Comparison of ENCODE assay signal across 8 mouse cellular contexts in the genomic region with DNA sequence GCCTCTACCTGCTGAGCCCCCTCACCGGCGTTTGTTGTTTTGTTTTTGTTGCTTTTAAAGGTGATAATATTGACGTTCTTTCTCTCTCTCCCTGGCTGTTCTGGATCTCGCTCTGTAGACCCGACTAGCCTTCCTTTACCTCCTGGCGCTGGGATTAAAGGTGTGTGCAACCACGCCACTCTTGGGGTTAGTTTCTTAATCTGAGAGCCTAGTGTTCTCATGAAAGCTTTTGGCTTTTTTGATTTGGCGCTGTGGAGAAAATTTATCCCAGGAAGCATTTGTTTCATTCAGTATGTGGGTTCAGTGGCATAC. TPM values are rescaled to one million over a fixed set of nuclear protein-coding genes. Genes with fewer than 3 reads are reported as not detected.
A peak's percentile ranks its signal among the peaks of the same experiment; 100 is the strongest.
DNase-seq lines count a peak whose midpoint lies in the region; ATAC-seq and TF ChIP-seq lines count a peak whose summit lies in the region.

No protein-coding gene starts in this region.

- peak overlapping the region; percentile 74 for H3K9ac ChIP-seq in lung, postnatal 0 days (replicated peaks; ENCODE audit: low read depth)
- H3K9ac ChIP-seq in intestine, postnatal 0 days (ENCODE audit: low read depth, low read length): peak overlapping the region; percentile 77

- under 1% methylated on average over 8 of the region's 8 CpGs for WGBS in lung, postnatal 0 days
- WGBS in embryonic facial prominence, embryonic 10.5 days: 0% methylated on average over 8 of the region's 8 CpGs
- WGBS in intestine, postnatal 0 days: 0% methylated on average over 8 of the region's 8 CpGs
- WGBS in small intestine, adult 2 months: 0% methylated on average over 8 of the region's 8 CpGs

- ATAC-seq in lung, postnatal 0 days: no peak
- ATAC-seq in intestine, postnatal 0 days: no peak
- ATAC-seq in inflammation-experienced regulatory T-cells, adult 6 months: no peak

- H3K4me1 ChIP-seq in lung, postnatal 0 days (ENCODE audit: insufficient read depth, low read depth, low read length): peaks cover 2% of the 10 kb centered on the region; the same call in 1 of the 2 replicates
- peaks cover 12% of the 10 kb centered on the region for H3K4me1 ChIP-seq in embryonic facial prominence, embryonic 10.5 days
- H3K4me1 ChIP-seq in intestine, postnatal 0 days (replicated peaks; ENCODE audit: control insufficient read depth, insufficient read depth, low read length): no peaks in the 10 kb centered on the region
- peaks cover 2% of the 10 kb centered on the region for H3K4me1 ChIP-seq in small intestine, adult 2 months (ENCODE audit: control insufficient read depth, insufficient read depth, insufficient read length, low read length)

- no peak for TF ChIP-seq EP300 in lung, postnatal 0 days (IDR thresholded peaks at IDR 0.05)

- DNase-seq in lung, postnatal 0 days (ENCODE audit: low spot score): no peak
- no peak for DNase-seq in lung, postnatal 10 days
- DNase-seq in embryonic facial prominence, embryonic 10.5 days (ENCODE audit: low spot score): no peak
- DNase-seq in cerebellum, adult 18-20 months: no peak
- DNase-seq in layer of hippocampus, postnatal 10 days (ENCODE audit: low spot score in 2 of 2): no peak

- H3K27ac ChIP-seq in lung, postnatal 0 days (ENCODE audit: low read length): peak overlapping the region; percentile 74
- H3K27ac ChIP-seq in embryonic facial prominence, embryonic 10.5 days (replicated peaks): peak overlapping the region; percentile 86
- H3K27ac ChIP-seq in intestine, postnatal 0 days (ENCODE audit: low read depth, low read length): 0 out of 2 replicates have a peak overlapping the region, but pooled peaks have one; percentile 61
- peak overlapping the region; percentile 32; the same call in 1 of the 2 replicates for H3K27ac ChIP-seq in small intestine, adult 2 months (ENCODE audit: insufficient read depth, low read depth, low read length)

- H3K36me3 ChIP-seq in lung, postnatal 0 days (ENCODE audit: insufficient read depth, low read length): no peaks in the 10 kb centered on the region
- H3K36me3 ChIP-seq in embryonic facial prominence, embryonic 10.5 days (replicated peaks): peaks cover 4% of the 10 kb centered on the region; the same call in 1 of the 2 replicates
- H3K36me3 ChIP-seq in intestine, postnatal 0 days (ENCODE audit: control insufficient read depth, insufficient read depth): no peaks in the 10 kb centered on the region
- H3K36me3 ChIP-seq in small intestine, adult 2 months (ENCODE audit: control insufficient read depth, insufficient read depth, low read length): no peaks in the 10 kb centered on the region

- peak overlapping the region; percentile 89 for H3K4me3 ChIP-seq in lung, postnatal 0 days (ENCODE audit: low read depth, low read length)
- H3K4me3 ChIP-seq in embryonic facial prominence, embryonic 10.5 days: peak overlapping the region; percentile 73
- H3K4me3 ChIP-seq in intestine, postnatal 0 days (ENCODE audit: low read depth, low read length): peak overlapping the region; percentile 79
- H3K4me3 ChIP-seq in small intestine, adult 2 months (ENCODE audit: low read depth, low read length): peak overlapping the region; percentile 67

- H3K9me3 ChIP-seq in lung, postnatal 0 days (ENCODE audit: low read length): no peaks in the 10 kb centered on the region
- no peaks in the 10 kb centered on the region for H3K9me3 ChIP-seq in embryonic facial prominence, embryonic 10.5 days
- no peaks in the 10 kb centered on the region for H3K9me3 ChIP-seq in intestine, postnatal 0 days (ENCODE audit: control insufficient read depth)

- TF ChIP-seq POLR2A in small intestine, adult 2 months (IDR thresholded peaks at IDR 0.05; ENCODE audit: low read depth, low read length): no peak

- no peak for TF ChIP-seq CTCF in lung, postnatal 0 days (IDR thresholded peaks at IDR 0.05)
- TF ChIP-seq CTCF in intestine, postnatal 0 days (IDR thresholded peaks at IDR 0.05; ENCODE audit: low read depth): no peak
- no peak for TF ChIP-seq CTCF in small intestine, adult 2 months (IDR thresholded peaks at IDR 0.05; ENCODE audit: extremely low read depth, insufficient read length, insufficient replicate concordance, low read depth, low read length)

- H3K4me2 ChIP-seq in lung, postnatal 0 days (replicated peaks; ENCODE audit: low read depth, low read length): peak overlapping the region; percentile 91
- H3K4me2 ChIP-seq in intestine, postnatal 0 days (replicated peaks; ENCODE audit: low read depth): peak overlapping the region; percentile 89

- H3K27me3 ChIP-seq in lung, postnatal 0 days (replicated peaks; ENCODE audit: insufficient read depth, low read length): no peaks in the 10 kb centered on the region
- no peaks in the 10 kb centered on the region for H3K27me3 ChIP-seq in embryonic facial prominence, embryonic 10.5 days (replicated peaks; ENCODE audit: low read depth, poor library complexity, severe bottlenecking)
- H3K27me3 ChIP-seq in intestine, postnatal 0 days (replicated peaks; ENCODE audit: control insufficient read depth, insufficient read depth, low read length): no peaks in the 10 kb centered on the region
- no peaks in the 10 kb centered on the region for H3K27me3 ChIP-seq in small intestine, adult 2 months (ENCODE audit: control insufficient read depth, insufficient read depth, low read length)

RNA-seq across cellular contexts. Expression of gene Katna1, which starts 0.7 kb away (rescaled TPM):
- 30.6 and 33.6 TPM in 2 replicates for polyA plus RNA-seq in lung, postnatal 0 days (2015; fragmentation: Nextera tagmentation; extraction: Ambion mirVana)
- polyA plus RNA-seq in embryonic facial prominence, embryonic 10.5 days (2016; fragmentation: Nextera tagmentation; extraction: Ambion mirVana): 69.3 and 72.0 TPM in 2 replicates
- polyA plus RNA-seq in intestine, postnatal 0 days (2015; fragmentation: Nextera tagmentation; extraction: Ambion mirVana): 33.0 and 37.1 TPM in 2 replicates
- 0.96 and 1.9 TPM in 2 replicates for polyA plus RNA-seq in small intestine, adult 2 months (2012; rRNA removed)
- polyA plus RNA-seq in inflammation-experienced regulatory T-cells, adult 6 months (2017; shearing (Covaris generic)): 100 to 1,000 TPM in 1 of 3 experiments, 10 to 100 TPM in 2; 73.9 to 103 (median 83.1) TPM
- 10 to 100 TPM; 14.9 to 15.1 TPM for total RNA-seq in layer of hippocampus, postnatal 10 days (2021)

RNA-seq across cellular contexts. Expression of gene Lats1, which starts 45.4 kb away (rescaled TPM):
- 4.8 and 5.7 TPM in 2 replicates for polyA plus RNA-seq in lung, postnatal 0 days (2015; fragmentation: Nextera tagmentation; extraction: Ambion mirVana)
- polyA plus RNA-seq in embryonic facial prominence, embryonic 10.5 days (2016; fragmentation: Nextera tagmentation; extraction: Ambion mirVana): 7.7 and 8.2 TPM in 2 replicates
- 5.5 and 6.6 TPM in 2 replicates for polyA plus RNA-seq in intestine, postnatal 0 days (2015; fragmentation: Nextera tagmentation; extraction: Ambion mirVana)
- polyA plus RNA-seq in small intestine, adult 2 months (2012; rRNA removed): 3.9 and 9.0 TPM in 2 replicates
- polyA plus RNA-seq in inflammation-experienced regulatory T-cells, adult 6 months (2017; shearing (Covaris generic)): 1 to 10 TPM; 6.0 to 8.5 (median 6.1) TPM
- 10 to 100 TPM; 50.7 to 54.9 TPM for total RNA-seq in layer of hippocampus, postnatal 10 days (2021)

RNA-seq across cellular contexts. Expression of gene Pcmt1, which starts 45.5 kb away (rescaled TPM):
- 89.6 and 96.9 TPM in 2 replicates for polyA plus RNA-seq in lung, postnatal 0 days (2015; fragmentation: Nextera tagmentation; extraction: Ambion mirVana)
- 120 and 126 TPM in 2 replicates for polyA plus RNA-seq in embryonic facial prominence, embryonic 10.5 days (2016; fragmentation: Nextera tagmentation; extraction: Ambion mirVana)
- polyA plus RNA-seq in intestine, postnatal 0 days (2015; fragmentation: Nextera tagmentation; extraction: Ambion mirVana): 80.9 and 82.5 TPM in 2 replicates
- polyA plus RNA-seq in small intestine, adult 2 months (2012; rRNA removed): 8.6 and 14.7 TPM in 2 replicates
- polyA plus RNA-seq in inflammation-experienced regulatory T-cells, adult 6 months (2017; shearing (Covaris generic)): 100 to 1,000 TPM in 2 of 3 experiments, 10 to 100 TPM in 1; 96.8 to 153 (median 100) TPM
- 100 to 1,000 TPM; 130 to 133 TPM for total RNA-seq in layer of hippocampus, postnatal 10 days (2021)

RNA-seq across cellular contexts. Expression of gene Nup43, which starts 59.2 kb away (rescaled TPM):
- polyA plus RNA-seq in lung, postnatal 0 days (2015; fragmentation: Nextera tagmentation; extraction: Ambion mirVana): 10.3 and 10.7 TPM in 2 replicates
- 95.4 and 95.9 TPM in 2 replicates for polyA plus RNA-seq in embryonic facial prominence, embryonic 10.5 days (2016; fragmentation: Nextera tagmentation; extraction: Ambion mirVana)
- polyA plus RNA-seq in intestine, postnatal 0 days (2015; fragmentation: Nextera tagmentation; extraction: Ambion mirVana): 11.4 and 14.2 TPM in 2 replicates
- polyA plus RNA-seq in small intestine, adult 2 months (2012; rRNA removed): 1.7 and 2.6 TPM in 2 replicates
- 10 to 100 TPM; 25.7 to 33.5 (median 27.4) TPM for polyA plus RNA-seq in inflammation-experienced regulatory T-cells, adult 6 months (2017; shearing (Covaris generic))
- total RNA-seq in layer of hippocampus, postnatal 10 days (2021): 1 to 10 TPM; 7.2 to 9.2 TPM

Comparison
In these comparisons a context has a peak if more than half of its experiments do, and no peak if none do; other contexts are left out.
1. H3K27ac ChIP-seq: peak in every context shown above with its lines; median percentile 86 in embryonic facial prominence, embryonic 10.5 days; 74 in lung, postnatal 0 days; 61 in intestine, postnatal 0 days; 32 in small intestine, adult 2 months.
2. RNA of gene Katna1, which starts 0.7 kb away (polyA plus RNA-seq): 73.9 to 103 TPM in inflammation-experienced regulatory T-cells, adult 6 months, 69.3 to 72.0 TPM in embryonic facial prominence, embryonic 10.5 days, 33.0 to 37.1 TPM in intestine, postnatal 0 days and 30.6 to 33.6 TPM in lung, postnatal 0 days; 0.96 to 1.9 TPM in small intestine, adult 2 months; every median in the first group is over 10 times any median in the second.
3. Peak in every context shown above with its lines, with median percentiles within 50 percentile points of each other: H3K4me3 ChIP-seq.